Mouse (Mus musculus): ENCODE results near the gene Fxyd3.
A peak's percentile ranks its signal among the peaks of the same experiment; 100 is the strongest.

The Fxyd3 gene

GRCm38 (mm10) chr7:31098697-31099611 lies 22.4 kb upstream of the Fxyd3 start:
- no peak for DNase-seq (ENCODE audit: low spot score)

GRCm38 (mm10) chr7:31097583-31098248 lies 21.2 kb upstream of the Fxyd3 start:
- DNase-seq (ENCODE audit: low spot score), result peak; percentile 91

- no peak for DNase-seq (ENCODE audit: low spot score)
Measured at GRCm38 (mm10) chr7:31096892-31097564, 20.5 kb upstream of the Fxyd3 start.

- no peak for DNase-seq (ENCODE audit: low spot score)
Measured at GRCm38 (mm10) chr7:31094774-31095501, 18.4 kb upstream of the Fxyd3 start.

GRCm38 (mm10) chr7:31089721-31090120 lies 13.2 kb upstream of the Fxyd3 start:
- no peak for DNase-seq (ENCODE audit: low spot score)

GRCm38 (mm10) chr7:31088206-31088605 lies 11.7 kb upstream of the Fxyd3 start:
- DNase-seq (ENCODE audit: low spot score), result peak; percentile 87

GRCm38 (mm10) chr7:31087262-31087661 lies 10.8 kb upstream of the Fxyd3 start:
- DNase-seq (ENCODE audit: low spot score), result no peak

GRCm38 (mm10) chr7:31086175-31086755 lies 9.8 kb upstream of the Fxyd3 start:
- no peak for DNase-seq (ENCODE audit: low spot score)

- DNase-seq (ENCODE audit: low spot score), result peak; percentile 49
Measured at GRCm38 (mm10) chr7:31085171-31085570, 8.7 kb upstream of the Fxyd3 start.

GRCm38 (mm10) chr7:31084140-31084539 lies 7.6 kb upstream of the Fxyd3 start:
- no peak for DNase-seq (ENCODE audit: low spot score)

- DNase-seq (ENCODE audit: low spot score), result peak; percentile 86
Measured at GRCm38 (mm10) chr7:31082831-31083588, 6.5 kb upstream of the Fxyd3 start.

GRCm38 (mm10) chr7:31082106-31082505 lies 5.6 kb upstream of the Fxyd3 start:
- peak; percentile 53 for DNase-seq (ENCODE audit: low spot score)

- no peak for DNase-seq (ENCODE audit: low spot score)
Measured at GRCm38 (mm10) chr7:31081106-31081505, 4.6 kb upstream of the Fxyd3 start.

- no peak for DNase-seq (ENCODE audit: low spot score)
Measured at GRCm38 (mm10) chr7:31080611-31081010, 4.1 kb upstream of the Fxyd3 start.

GRCm38 (mm10) chr7:31079670-31080069 lies 3.2 kb upstream of the Fxyd3 start:
- peak; percentile 33 for DNase-seq (ENCODE audit: low spot score)

GRCm38 (mm10) chr7:31077885-31078445 lies 1.5 kb upstream of the Fxyd3 start:
- peak; percentile 58 for DNase-seq (ENCODE audit: low spot score)

- no peak for DNase-seq (ENCODE audit: low spot score)
Measured at GRCm38 (mm10) chr7:31077470-31077869, 966 bp upstream of the Fxyd3 start.

- no peak for DNase-seq (ENCODE audit: low spot score)
Measured at GRCm38 (mm10) chr7:31074713-31075069, 1.8 kb downstream of the Fxyd3 start.

- peak; percentile 35 for DNase-seq (ENCODE audit: low spot score)
Measured at GRCm38 (mm10) chr7:31074061-31074712, 2.3 kb downstream of the Fxyd3 start.

- no peak for DNase-seq (ENCODE audit: low spot score)
Measured at GRCm38 (mm10) chr7:31073546-31073945, 3.0 kb downstream of the Fxyd3 start.

Measured in adipocyte (in vitro differentiated cells).